Mouse (Mus musculus) thymus, postnatal 0 days (tissue): ENCODE data around the gene Kazn. TPM values are rescaled to one million over a fixed set of nuclear protein-coding genes. Genes with fewer than 3 reads are reported as not detected.

Source experiments
- DNase-seq: peaks from one replicate; pipeline ENCODE4 v3.0.0-alpha.2; 2015; ENCODE audit warnings: low spot score
- polyA plus RNA-seq: library from polyadenylated mRNA; unstranded; fragments of >200 nt; fragmentation: Nextera tagmentation; extraction: Ambion mirVana; gene quantifications from 2 replicates; pipeline ENCODE4 v1.2.1, GENCODE M21; 2015

Gene Kazn
- polyA plus RNA-seq, 1 experiment from 2014 or later: 7.2 TPM

GRCm38 (mm10) chr4:142193780-142194179 lies 45.4 kb downstream of the Kazn start:
- no peak for DNase-seq

- no peak for DNase-seq
Observed at GRCm38 (mm10) chr4:142193151-142193578, 46.0 kb downstream of the Kazn start.

GRCm38 (mm10) chr4:142189960-142190359 lies 49.2 kb downstream of the Kazn start:
- DNase-seq: no peak

- DNase-seq: no peak
Observed at GRCm38 (mm10) chr4:142188501-142188900, 50.7 kb downstream of the Kazn start.

GRCm38 (mm10) chr4:142186155-142186554 lies 53.0 kb downstream of the Kazn start:
- no peak for DNase-seq

- DNase-seq: no peak
Observed at GRCm38 (mm10) chr4:142185533-142185900, 53.7 kb downstream of the Kazn start.

GRCm38 (mm10) chr4:142184852-142185532 lies 54.2 kb downstream of the Kazn start:
- no peak for DNase-seq

- no peak for DNase-seq
Observed at GRCm38 (mm10) chr4:142183591-142183990, 55.6 kb downstream of the Kazn start.

GRCm38 (mm10) chr4:142183015-142183414 lies 56.2 kb downstream of the Kazn start:
- no peak for DNase-seq

- no peak for DNase-seq
Observed at GRCm38 (mm10) chr4:142181646-142182045, 57.6 kb downstream of the Kazn start.

GRCm38 (mm10) chr4:142180874-142181273 lies 58.3 kb downstream of the Kazn start:
- DNase-seq: no peak

- DNase-seq: no peak
Observed at GRCm38 (mm10) chr4:142180289-142180688, 58.9 kb downstream of the Kazn start.

- no peak for DNase-seq
Observed at GRCm38 (mm10) chr4:142179531-142179930, 59.7 kb downstream of the Kazn start.

- no peak for DNase-seq
Observed at GRCm38 (mm10) chr4:142176732-142177131, 62.5 kb downstream of the Kazn start.

- DNase-seq: no peak
Observed at GRCm38 (mm10) chr4:142173981-142174485, 65.2 kb downstream of the Kazn start.

- no peak for DNase-seq
Observed at GRCm38 (mm10) chr4:142172942-142173341, 66.3 kb downstream of the Kazn start.

- no peak for DNase-seq
Observed at GRCm38 (mm10) chr4:142171788-142172497, 67.3 kb downstream of the Kazn start.

- no peak for DNase-seq
Observed at GRCm38 (mm10) chr4:142170882-142171768, 68.1 kb downstream of the Kazn start.

- DNase-seq: no peak
Observed at GRCm38 (mm10) chr4:142169636-142170035, 69.6 kb downstream of the Kazn start.

- DNase-seq: no peak
Observed at GRCm38 (mm10) chr4:142168352-142168751, 70.8 kb downstream of the Kazn start.

GRCm38 (mm10) chr4:142165835-142166701 lies 73.1 kb downstream of the Kazn start:
- no peak for DNase-seq
